Mouse (Mus musculus): Measurements from ENCODE around the gene Ciz1. TPM values are rescaled to one million over a fixed set of nuclear protein-coding genes. Genes with fewer than 3 reads are reported as not detected.
A peak's percentile ranks its signal among the peaks of the same experiment; 100 is the strongest.
"Not testable (repeated sequence)": the region's sequence is repeated elsewhere in the genome, so short reads cannot be mapped to it uniquely, and the experiment has no call there.

Gene Ciz1
- total RNA-seq, 2 experiments from 2014 or later: 32.2 to 36.5 TPM

DNA sequence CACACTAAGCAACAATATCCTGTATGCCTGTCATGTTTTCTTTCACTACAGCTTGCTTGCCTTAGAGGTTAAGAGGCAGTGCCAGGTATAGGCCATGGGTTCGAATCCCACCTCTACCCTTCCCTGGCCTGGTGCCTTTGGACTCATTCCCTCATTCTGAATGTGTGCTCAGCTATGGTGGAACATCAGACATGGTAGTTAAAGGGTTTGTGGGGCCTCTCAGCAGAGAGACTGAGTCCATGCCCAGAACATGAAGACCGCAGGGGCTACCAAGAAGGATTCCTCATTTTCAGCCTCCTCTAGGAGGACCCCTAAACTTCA is 8.8 kb upstream of the Ciz1 start:
- no peak for DNase-seq
- intact Hi-C loops (cut with DNase I): no loop called here

DNA sequence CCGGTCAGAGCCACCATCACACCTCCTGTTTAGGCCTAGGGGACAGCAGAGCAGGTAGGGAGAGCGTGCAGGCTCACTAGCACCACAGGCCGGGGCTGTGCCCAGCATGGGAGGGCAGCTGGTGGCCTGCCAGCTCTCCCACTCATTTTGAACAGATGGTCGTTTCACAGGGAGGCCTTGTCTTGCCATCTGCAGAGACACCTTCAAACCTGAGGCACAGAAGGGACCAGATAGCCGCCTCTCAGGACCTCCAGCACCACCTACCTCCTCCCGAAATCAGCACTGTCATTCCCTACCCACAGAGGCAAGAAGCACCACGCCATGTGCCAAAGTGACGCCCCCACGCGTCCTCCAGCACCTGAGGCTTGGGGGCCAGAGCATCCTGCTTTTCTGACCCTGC is 8.1 kb upstream of the Ciz1 start:
- no peak for DNase-seq
- intact Hi-C loops (cut with DNase I): no loop called here

DNA sequence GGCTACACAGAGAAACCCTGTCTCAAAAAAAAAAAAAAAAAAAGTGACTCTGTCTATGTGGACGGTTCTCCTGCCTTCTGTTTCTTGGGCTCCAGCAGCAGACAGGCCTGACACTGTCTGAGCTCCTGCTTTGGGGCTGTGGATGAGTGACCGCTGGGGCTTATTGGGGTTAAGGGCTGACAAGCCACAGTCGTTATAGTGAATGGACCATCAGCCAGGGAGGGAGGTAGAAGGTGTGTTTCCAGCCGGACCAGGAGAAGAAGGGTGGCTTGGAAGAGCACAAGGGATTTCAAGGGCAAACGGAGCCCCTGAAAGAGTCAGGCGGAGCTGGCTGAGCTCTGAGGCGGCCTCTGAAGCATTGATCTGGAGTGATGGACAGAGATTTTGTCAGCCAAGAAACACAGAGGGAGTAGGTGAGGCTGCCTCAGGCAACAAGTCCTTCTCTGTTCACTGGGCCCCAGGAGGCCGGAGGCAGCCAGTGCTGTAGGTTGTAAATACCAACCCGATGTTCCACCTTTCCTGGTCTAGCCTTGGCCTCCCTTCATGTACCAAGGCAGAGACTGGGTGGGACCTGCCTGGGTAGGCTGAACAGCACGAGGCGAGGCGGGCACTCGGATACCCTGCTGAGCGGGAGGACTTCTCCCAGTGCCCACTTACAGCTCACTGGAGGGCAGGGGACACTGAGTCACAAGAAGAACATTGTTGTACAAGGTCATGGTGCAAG is 7.4 kb upstream of the Ciz1 start:
- intact Hi-C loops (cut with DNase I): no loop called here
- no peak for DNase-seq

DNA sequence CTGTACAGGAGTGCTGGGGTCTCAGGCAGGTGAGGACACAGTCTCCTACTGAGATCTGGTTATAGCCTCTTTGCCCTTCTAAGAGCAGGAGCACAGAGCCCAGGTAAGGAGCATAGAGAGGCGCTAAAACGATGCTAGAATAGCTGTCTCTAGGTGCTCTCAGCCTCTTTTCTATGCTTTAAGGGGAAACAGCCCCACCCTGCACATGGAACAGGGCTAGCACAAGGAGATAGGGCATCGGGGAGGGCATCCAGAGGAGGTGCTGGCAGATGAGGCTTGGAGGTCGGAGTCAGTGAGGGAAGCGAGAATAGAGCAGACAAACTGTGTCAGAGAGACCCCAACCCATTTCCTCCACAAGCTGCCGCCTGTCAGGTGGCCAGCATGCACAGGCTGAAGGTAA is 5.1 kb upstream of the Ciz1 start:
- intact Hi-C loops (cut with DNase I): no loop called here
- no peak for DNase-seq

DNA sequence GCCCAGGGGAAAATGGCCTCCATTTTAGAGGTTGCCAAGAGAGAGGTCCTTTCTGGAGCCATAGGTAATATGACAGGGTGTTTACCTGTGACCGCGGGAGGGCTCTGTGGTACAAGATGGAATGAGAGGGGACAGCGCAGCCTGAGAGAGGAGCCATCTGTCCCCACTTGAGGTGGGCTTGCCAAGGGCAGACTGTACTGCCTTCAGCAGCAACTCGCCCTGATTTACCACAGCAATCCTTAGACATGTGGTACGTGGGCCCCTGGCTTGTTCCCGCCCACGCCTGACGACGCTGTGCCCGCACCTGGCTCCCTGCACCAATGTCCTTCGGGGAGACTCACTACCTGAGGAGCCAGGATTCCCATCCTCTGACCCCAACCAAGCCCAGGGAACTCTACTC is 3.8 kb upstream of the Ciz1 start:
- intact Hi-C loops (cut with DNase I): no loop called here
- DNase-seq: no peak

DNA sequence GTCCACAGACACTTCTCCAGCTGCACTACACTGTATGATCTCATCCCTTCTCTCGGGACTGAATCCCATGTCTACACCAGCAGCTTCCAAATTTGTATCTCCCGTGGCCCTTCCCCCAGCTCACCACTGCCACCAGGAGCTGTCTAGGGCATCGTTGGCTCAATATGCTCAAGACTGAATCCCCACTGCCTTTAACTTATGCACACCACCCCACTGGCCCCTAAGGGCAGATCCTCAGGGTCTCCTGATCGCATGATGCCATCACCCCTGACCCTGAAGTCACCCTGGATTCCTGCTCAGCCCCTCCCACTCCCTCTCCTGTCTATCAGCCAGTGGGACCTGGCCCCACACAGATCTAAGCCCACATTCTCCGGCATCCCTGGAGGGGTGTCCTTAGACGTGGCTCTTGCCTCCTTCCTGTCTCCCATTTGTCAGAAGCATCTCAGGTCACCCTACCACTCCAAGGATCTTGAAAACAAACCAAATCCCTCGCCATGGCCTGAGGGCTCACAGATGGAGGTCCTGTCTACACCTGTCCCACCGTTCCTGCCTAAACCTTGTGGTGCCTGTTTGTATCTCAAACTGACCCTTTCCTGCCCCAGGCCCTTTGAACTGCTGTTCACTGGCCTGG is 2.4 kb upstream of the Ciz1 start:
- intact Hi-C loops (cut with DNase I): loop anchor here (10.0 kb wide), 1 partner anchor 45 kb away; no protein-coding TSS in a partner anchor
- DNase-seq: no peak

- intact Hi-C loops (cut with DNase I): loop anchor here (10.0 kb wide), 1 partner anchor 46 kb away; no protein-coding TSS in a partner anchor
- DNase-seq: peak in 1 of 2 experiments; percentile 22
These were observed 1.6 kb upstream of the Ciz1 start for GRCm38 (mm10) chr2:32350471-32351051.

DNA sequence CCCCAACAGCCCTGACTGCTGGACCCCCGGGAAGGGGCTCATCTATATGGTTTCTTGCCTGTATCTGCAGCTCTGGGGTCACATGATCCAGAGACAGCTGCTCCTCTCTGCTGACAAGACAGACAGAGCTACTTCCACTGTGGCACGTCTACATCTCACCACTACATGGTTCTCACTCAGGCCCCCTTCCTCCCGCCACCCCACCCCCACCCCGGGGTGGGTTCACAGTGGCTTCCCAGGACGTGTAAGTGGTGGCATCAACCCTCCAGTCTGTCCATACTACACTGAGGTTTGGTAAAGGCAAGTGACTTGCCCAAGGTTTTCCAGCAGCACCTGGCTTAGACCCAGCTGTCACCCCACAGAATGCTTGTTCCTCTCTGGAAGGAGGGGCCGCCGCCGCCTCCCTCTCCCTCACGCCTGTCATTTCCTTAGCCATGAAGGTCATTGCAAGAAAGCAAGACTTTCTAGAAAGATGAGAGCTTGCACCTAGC is 611 bp upstream of the Ciz1 start:
- no peak for DNase-seq
- intact Hi-C loops (cut with DNase I): loop anchor here (10.0 kb wide), 1 partner anchor 47 kb away; no protein-coding TSS in a partner anchor

GRCm38 (mm10) chr2:32353007-32353542 is 948 bp downstream of the Ciz1 start, which contains the start of gene Dnm1:
Gene Dnm1 (minus strand): TSS chr2:32353338.
- DNase-seq: peak; percentile 96 to 98
- intact Hi-C loops (cut with DNase I): loop anchor here (2.0 to 10.0 kb wide), 2 partner anchors 42 to 48 kb away; partner anchors contain the start of gene Ptges2

DNA sequence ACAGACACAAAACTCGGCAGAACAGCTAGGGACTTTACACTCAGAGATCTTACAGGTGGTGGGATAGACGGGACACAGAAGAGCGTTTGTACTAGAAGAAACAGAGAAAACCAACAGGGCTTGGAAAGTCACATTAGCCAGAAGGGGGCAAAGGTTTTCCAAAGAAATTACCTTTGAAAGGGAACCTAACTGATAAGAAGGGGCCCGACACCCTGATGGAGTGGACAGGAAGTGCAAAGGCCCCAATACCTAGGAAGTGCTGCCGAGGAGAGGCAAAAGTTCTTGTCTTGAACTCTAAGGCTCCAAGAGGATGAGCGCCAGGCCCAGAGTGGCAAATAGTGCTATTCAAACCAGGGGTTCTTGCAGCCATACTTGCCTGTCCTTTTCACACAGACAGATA is 1.7 kb downstream of the Ciz1 start:
- intact Hi-C loops (cut with DNase I): loop anchor here (2.0 to 10.0 kb wide), 2 partner anchors 41 to 49 kb away; partner anchors contain the start of gene Ptges2
- no peak for DNase-seq

GRCm38 (mm10) chr2:32354336-32354895 is 2.3 kb downstream of the Ciz1 start:
- DNase-seq: no peak
- intact Hi-C loops (cut with DNase I): loop anchor here (10.0 kb wide), 1 partner anchor 50 kb away; no protein-coding TSS in a partner anchor

DNA sequence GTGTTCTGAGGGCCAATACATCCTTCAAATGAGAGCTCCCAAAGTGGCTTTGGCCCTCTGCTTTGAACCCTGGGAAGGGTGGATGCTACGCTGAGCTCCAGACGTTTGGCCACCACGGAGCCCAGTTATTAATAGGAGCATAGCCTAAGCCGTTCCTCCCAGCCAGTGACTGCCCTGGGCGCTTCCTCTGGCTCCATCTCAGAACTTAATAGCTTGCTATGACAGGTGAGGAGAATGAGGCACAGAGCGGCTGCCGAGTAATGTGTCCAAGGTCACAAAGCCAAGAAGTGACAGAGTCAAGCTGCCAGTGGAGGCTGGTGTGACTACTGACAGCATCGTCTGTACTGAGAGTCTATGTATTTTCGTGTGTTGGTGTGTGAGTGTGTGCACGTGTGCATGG is 4.1 kb downstream of the Ciz1 start:
- intact Hi-C loops (cut with DNase I): loop anchor here (10.0 kb wide), 1 partner anchor 51 kb away; no protein-coding TSS in a partner anchor
- DNase-seq: no peak

GRCm38 (mm10) chr2:32357710-32358109 is 5.6 kb downstream of the Ciz1 start:
- DNase-seq: no peak
- intact Hi-C loops (cut with DNase I): loop anchor here (10.0 kb wide), 1 partner anchor 53 kb away; no protein-coding TSS in a partner anchor

- no peak for DNase-seq
- intact Hi-C loops (cut with DNase I): loop anchor here (10.0 kb wide), 1 partner anchor 54 kb away; no protein-coding TSS in a partner anchor
These were observed 6.3 kb downstream of the Ciz1 start for GRCm38 (mm10) chr2:32358381-32358780.

GRCm38 (mm10) chr2:32360741-32361140 is 8.6 kb downstream of the Ciz1 start:
- peak; percentile 76 for DNase-seq
- intact Hi-C loops (cut with DNase I): no loop called here

DNA sequence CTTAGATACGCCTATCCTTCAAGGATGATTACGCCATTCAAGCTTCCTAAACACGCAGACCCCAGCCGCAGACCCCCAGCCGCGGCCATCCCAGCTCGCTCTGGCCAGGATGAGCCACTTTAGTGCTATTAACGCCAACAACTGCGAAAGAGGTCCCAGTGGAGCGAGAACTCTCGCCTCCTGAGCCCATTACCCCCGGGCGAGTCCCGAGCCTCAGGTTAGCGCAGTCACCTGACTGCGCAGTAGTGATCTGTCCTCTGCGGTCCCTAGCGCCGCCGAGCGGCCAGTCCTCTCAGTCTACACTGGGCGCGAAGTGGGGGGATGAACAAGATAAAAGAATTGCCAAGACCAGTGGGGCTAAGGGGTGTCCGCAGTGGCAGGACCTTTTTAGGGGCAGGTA is 9.3 kb downstream of the Ciz1 start:
- DNase-seq: peak; percentile 64 to 70
- intact Hi-C loops (cut with DNase I): no loop called here

- DNase-seq; intact Hi-C loops (cut with DNase I): not testable (repeated sequence)
These were observed 10.1 kb downstream of the Ciz1 start for GRCm38 (mm10) chr2:32362274-32362673.

- DNase-seq: peak; percentile 96 to 98
- intact Hi-C loops (cut with DNase I): no loop called here
These were observed 10.8 kb downstream of the Ciz1 start for GRCm38 (mm10) chr2:32362817-32363340.

GRCm38 (mm10) chr2:32363376-32364106 is 11.4 kb downstream of the Ciz1 start:
- peak in 1 of 2 experiments; percentile 30 for DNase-seq
- intact Hi-C loops (cut with DNase I): no loop called here

DNA sequence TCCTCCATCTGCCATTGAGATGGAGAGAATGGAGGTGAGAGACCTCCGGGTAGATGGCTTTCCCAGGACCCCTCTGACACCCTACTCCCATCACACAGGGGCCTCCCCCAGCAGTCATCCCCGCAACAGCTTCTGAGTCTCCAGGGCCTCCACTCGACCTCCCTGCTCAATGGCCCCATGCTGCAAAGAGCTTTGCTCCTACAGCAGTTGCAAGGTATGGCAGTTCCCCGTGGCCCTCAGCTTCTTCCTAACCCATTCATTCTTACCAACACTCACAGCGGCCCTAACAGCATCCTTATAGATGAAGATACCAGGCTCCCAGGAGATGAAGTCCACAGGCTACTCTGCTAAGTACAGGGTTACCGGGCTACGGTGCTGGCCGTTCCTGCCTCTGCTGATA is 12.0 kb downstream of the Ciz1 start:
- intact Hi-C loops (cut with DNase I): no loop called here

More for the DNA sequence above, 12.0 kb downstream of the Ciz1 start:
- DNase-seq: no peak
